Mouse (Mus musculus) embryonic fibroblast, embryonic 13.5 days (primary cell): ENCODE measurements at regions not wholly inside any gene's neighbourhood (a gene's known extent, or its start where the extent isn't known, plus 50 kb on each side); places are given as distances from the start of the nearest gene placed in this dataset.

Experiments used
- CTCF ChIP-seq: IDR thresholded peaks from 2 replicates; pipeline ENCODE4 v1.5.1; 2011; ENCODE audit warnings: mild to moderate bottlenecking, control low read depth, low read length, moderate library complexity, borderline replicate concordance; ENCODE audit not compliant: insufficient read depth
- POLR2A ChIP-seq: IDR thresholded peaks from 2 replicates; pipeline ENCODE4 v1.6.1; 2011; ENCODE audit warnings: low read depth, mild to moderate bottlenecking, control low read depth, low read length, moderate library complexity

GRCm38 (mm10) chr13:99741981-99742380, 158.9 kb downstream of the Cartpt start:
- TF ChIP-seq POLR2A (no peak), CTCF (no peak)
